Mouse (Mus musculus): Measurements from ENCODE around the gene Fam222a. TPM values are rescaled to one million over a fixed set of nuclear protein-coding genes. Genes with fewer than 3 reads are reported as not detected.

Fam222a gene
- total RNA-seq, 2 experiments from 2014 or later: 29.5 to 56.8 TPM

DNA sequence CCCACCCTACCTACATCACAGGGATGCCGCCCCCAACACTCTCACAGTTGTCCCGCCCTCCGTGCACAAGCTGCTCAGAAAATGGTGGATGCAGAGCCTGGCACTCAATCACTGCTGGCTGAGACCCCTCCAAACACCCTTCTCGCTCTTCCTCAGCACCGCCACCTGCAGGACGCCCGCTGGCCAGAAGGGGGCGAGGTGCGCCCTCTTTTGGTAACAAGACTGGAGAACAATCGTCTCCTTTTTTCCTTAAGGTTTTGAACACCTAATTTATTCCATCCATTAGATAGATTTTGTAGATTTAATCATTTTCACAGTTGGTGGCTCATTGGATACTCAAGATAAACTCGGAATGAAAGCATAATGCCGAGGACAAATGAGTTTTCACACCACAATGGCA, 40.7 kb downstream of the Fam222a start:
- DNase-seq: peak; percentile 92

DNA sequence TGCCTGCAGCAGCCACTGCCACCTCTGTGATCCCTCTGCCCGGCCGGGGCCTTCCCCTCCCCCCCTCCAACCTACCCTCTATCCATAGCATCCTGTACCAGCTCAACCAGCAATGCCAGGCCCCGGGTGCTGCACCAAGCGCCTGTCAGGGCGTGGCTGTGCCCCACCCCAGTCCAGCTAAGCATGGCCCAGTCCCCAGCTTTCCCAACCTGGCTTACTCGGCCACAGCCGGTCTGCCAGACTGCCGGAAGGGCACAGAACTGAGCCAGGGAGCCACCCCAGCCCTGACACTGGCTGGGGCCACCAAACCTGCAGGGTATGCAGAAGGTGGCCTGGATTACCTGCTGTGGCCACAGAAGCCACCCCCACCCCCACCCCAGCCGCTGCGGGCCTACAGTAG, 43.4 kb downstream of the Fam222a start:
- no peak for DNase-seq

DNA sequence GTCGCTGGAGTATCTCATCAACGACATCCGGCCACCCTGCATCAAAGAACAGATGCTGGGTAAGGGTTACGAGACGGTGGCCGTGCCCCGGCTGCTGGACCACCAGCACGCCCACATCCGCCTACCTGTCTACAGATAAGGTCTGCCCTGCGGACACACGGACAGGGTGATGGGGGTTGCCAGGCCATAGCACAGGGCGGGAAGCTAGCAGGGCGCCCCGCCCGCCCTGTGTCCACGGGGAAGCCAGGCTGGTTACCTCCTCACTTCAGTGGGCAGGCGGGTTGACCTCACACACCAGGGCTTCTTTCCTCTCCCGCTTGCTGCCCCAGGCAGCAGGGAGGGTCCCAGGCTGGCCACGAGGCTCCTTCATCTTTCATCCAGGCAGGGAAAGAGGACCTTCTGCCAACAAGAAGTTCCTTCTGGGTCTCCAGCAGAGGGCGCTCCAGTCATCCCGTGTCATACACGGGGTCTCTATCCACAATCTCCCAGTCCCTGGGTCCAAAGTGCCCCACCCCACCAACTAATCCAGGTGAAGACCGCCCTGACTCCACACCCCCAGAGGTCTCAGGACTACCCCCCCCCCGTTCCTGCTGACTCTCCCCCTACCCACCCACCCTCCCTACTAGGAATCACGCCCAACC, 44.3 kb downstream of the Fam222a start:
- peak; percentile 55 for DNase-seq

DNA sequence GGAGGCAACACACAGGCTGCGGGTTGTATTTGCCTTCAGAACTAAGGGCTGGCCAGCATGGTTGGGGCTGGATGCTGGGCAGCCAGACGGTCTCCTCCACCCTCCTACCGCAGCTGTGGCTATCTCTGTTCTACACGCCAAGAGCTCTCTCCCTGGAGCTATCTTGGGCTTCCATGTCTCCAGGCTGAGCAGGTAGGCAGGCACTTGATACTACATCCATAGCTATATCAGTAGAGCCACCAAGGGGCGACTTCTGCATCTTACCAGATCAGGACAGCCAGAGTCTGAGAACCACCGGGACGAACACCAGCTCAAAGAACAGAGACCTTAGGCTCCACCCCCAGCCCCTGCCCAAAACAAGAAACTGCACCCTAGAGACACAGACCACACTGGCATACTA, 47.0 kb downstream of the Fam222a start:
- DNase-seq: no peak

DNA sequence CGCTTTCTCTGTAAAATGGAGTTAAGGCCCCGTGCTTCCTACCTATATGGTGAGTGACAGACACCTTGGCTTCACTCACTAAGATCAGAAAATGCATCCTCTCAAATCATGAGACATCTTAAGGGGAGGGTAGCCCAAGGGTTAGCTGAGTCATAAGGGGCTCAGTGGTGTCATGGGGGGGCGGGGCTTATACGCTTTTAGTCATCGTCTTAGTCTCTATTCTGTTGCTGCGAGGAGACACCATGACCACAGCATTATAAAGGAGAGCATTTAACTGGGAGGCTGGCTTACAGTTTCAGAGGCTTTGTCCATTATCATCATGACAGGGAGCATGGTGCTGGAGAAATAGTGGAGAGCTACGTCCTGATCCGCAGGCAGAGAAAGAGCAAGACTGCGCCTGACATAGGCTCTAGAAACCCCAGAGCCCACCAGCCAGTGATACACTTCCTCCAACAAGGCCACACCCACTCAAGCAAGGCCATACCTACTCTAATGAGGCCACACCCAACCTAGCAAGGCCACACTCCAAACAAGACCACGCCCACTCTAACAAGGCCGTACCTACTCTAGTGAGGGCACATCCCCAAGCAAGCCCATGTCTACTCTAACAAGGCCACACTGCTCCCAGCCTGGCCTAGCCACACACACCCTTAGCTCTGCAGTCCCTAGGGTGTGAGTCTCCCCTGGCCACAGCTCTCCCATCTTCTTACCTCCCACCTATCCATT, 48.7 kb downstream of the Fam222a start:
- no peak for DNase-seq

DNA sequence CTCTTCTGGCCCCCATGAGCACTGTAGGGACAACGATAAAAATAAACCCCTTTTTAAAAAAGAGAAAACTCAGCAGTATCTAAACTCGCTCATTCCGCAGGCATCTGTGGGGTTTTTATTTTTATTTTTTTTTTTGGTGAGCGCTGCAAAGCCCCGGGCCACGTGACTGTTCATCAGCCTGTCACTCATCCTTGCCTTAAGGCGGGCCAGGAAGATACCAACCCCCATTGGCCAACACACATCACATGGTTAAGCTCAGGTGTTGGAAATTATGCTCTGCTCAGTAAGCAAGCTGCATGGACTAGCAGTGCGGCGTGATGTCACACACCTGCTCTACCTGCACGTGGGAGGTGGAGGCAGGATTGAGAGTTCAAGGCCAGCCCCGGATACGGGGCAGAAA, 50.0 kb downstream of the Fam222a start:
- DNase-seq: no peak

DNA sequence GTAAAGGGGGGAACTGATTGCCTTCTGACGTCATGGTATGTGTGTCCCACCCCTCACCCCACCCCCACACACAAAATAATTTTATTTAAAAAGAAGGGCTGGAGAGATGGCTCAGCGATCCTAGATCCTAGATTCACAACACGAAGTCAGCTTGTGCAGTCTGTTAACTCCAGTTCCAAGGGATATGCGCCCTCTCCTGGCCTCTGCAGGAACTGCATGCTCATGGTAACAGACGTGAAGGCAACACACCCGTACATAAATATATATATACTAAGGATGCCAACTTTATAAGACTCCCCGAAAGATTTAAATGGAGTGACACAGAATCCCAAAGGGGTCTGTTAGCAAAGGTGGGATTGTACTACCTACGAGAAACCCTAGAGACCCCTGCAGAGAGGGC, 51.0 kb downstream of the Fam222a start:
- peak; percentile 89 for DNase-seq

DNA sequence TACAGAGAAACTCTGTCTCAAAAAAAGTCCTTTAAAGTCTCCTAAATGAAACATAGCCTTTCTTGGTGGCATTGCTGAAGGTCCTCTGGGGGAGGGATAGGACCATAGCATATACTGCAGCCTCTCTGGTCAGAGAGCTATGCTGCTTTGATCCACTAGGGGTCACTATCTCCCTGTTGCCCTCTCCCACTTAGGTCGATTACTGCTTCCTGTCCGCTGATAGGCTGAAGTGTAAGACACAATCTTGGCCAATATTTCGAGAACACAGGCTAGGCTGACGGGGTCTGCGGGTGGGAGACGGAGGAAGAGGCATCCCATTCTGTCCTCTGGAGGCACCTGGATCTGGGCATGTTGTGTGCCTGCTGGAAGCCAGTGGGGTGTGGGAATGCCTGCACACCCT, 52.5 kb downstream of the Fam222a start:
- no peak for DNase-seq

DNA sequence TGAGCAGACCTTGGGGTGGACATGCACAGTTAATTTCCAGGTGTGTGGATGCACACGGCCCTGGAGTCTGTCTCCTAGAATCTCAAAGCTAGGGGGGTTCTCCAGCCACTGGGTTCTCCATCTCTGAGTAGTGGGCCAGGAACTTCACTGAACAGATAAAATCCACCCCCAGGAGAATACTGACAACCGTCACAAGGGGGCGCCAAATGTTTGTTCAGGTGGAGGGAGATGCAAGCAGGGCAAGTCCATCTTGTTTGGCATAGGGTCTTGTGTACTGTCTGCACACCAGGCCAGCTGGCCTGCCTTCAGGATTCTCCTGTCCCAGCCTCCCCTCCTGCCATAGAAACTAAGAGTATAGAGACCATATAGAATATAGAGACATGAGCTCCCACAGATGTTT, 57.8 kb downstream of the Fam222a start:
- peak; percentile 76 for DNase-seq

DNA sequence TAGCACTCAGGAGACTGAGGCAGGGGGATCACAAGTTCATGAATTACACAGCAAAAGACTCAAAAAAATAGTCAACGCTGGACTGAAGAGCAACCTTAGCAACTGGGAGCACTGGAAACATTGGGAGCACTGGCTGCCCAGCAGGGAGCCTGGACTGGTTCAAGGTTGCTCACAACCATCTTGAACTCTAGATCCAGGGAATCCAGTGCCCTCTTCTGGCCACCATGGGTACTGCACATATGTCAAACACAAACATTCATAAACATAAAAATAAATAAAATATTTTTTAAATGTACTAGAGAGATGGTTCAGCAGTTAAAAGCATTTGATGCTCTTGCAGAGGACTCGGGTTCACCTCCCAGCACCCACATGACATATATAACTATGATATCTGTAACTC, 63.5 kb downstream of the Fam222a start:
- DNase-seq: peak; percentile 42

DNA sequence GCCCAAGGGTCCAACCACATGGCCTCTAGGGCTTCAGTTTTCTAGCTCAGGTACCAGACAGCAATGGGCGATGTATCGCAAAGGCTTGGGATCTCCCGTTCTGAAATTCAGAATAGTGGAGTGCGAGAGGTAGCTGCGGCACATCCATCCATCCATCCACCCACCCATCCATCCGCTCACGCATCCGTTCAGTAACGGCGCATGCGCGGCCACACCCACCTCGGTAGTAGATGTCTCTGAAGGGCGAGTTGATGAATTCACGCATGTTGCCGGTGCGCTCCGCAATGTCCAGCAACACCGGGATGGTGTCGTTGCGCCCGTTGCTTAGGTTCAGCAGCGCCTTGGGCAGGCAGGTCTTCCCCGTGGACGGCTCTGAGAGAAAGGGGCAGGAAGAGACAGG, 68.3 kb downstream of the Fam222a start:
- DNase-seq: no peak

DNA sequence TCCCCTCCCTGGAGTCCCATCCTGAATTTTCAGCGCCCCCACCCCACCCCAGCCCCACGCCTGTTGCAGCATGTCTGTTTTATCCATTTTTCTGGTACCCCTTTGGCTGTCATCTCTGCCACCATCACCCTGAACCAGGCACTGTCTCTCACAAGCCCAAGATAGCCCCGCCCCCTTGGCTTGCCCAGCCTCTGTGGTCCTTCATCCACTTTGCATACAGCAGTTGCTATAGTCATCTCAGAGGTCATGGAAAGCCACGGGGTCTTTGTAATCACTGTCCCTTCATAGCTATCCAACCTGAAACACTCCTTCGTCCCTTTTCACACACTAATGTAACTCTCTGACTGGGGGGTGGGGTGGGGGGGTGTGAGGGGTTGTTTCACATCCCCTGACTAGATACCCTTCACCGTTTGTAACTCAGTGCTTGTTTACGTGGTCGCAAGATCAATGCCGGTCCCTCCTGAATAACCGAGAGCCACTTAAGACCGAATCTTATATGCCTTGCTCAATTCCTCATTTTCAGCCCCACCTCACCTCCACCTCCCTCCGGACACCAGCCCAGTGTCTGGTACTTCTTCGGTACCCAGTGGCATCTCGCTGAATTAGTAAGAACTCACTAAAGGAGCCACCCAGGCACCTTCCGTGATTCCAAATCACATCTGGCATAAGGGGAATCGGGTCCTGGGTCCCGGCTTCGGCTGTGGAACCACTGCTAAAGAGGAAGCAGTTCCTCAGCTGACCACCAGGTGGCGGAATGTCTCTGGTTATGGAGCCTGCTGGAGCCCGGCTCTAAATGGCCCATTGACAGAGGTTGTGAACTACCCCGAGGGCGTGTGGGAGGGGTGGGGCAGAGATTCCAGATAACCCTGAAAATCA, 71.2 kb downstream of the Fam222a start:
- DNase-seq: peak; percentile 93

DNA sequence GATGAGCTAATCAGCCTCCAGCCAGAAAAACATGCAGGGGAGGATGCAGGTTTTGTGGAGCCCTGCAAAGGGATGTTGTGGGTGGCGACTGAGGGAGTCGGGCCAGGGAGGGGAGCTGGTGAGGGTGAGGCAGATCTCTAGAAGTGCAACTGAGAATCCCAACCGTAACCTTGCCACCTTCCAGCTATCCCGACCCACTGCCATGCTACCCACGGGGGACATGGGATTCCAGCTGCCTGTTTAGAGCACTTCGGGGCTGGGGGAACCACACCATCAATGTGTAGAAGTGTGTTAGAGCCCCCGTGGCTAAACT, 71.8 kb downstream of the Fam222a start:
- DNase-seq: no peak

DNA sequence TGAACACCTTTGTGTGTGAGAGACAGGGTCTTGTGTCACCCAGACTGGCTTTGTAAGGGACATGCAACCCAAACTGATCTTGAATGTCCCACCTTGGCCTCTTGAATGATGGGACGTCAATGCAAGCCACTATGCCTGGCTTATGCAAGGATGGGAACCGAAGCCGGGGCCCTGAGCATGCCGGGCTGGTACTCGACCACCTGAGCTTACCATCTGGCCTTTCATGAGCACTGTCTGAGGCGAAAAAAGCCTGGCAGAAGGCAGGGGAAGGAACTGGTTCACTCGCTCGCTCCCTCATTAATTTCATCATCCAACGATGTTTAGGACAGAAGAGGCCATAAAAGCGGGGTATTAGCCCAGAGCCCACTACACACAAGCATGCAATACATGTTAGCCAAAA, 73.0 kb downstream of the Fam222a start:
- DNase-seq: no peak

DNA sequence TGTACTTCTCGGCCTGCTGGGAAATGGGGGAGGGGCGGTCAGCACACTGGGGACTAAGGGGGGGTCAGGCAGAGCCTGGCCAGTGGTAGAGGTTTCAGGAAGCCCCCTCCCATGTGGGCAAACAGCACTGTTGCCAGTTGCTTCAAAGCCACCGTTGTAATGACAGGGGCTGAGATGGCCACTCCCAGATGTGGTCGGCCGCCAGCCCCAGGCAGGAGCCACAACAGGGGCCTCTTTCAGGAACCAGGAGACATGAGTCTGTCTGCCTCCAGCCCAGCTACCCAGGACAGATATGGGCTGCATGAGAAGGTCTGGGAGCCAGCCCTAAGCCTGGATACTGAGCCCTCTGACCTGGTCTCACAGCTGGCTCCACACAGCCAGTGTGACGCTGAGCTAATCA, 77.1 kb downstream of the Fam222a start:
- DNase-seq: no peak

DNA sequence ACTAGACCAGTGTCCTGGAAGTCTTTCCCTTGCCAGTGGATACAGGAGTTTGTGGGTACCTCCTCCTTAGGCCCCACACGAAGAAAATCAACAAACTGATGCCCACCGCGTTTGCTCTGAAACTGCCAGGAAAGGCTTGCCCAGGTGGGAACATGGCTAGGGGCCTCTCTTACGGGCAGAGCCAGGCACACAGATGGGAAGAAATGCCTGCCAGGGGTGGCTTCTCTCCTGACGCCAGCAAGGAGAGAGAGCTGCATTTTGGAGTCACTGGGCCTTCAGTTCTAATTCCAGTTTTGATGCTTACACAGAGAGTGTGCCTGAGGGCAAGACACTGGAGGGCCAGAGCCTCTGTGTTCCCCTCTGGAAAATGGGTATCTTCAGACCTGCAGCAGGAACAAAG, 78.1 kb downstream of the Fam222a start:
- no peak for DNase-seq

DNA sequence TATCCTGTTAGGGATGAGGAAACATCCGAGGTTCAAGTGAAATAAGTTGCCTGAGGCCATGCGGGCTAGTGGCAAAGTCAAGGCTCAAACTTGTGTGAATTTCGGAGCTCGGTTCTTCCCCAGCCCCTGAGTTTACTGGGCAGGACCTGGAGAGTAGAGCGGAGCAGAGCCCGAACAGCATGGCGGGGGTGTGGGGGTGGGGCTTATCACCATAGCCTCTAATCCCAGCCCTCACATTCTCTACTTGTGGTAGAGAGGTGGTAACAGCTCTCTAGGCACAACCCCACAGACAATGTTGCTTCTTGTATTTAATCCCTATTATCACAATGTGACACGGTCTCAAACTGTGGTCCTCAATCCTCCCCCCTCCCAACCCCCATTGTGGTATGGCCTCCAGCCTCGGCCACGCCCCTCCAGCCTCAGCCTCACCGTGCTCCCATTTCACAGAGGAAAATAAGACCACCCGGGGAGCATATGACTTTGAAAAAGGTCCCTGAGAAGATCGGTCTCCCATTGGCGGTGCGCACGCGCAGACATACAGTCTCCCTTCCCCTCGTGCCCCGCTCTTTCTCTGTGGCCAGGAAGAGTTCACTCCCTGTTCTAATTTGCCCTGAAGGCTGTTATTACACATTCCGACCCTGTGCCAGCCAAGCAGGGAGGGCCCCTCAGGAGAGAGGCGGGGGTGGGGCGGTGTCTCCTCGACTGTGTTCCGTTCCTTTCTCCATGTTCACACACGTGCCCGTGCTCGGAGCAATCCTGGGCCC, 79.6 kb downstream of the Fam222a start:
- DNase-seq: peak; percentile 53

DNA sequence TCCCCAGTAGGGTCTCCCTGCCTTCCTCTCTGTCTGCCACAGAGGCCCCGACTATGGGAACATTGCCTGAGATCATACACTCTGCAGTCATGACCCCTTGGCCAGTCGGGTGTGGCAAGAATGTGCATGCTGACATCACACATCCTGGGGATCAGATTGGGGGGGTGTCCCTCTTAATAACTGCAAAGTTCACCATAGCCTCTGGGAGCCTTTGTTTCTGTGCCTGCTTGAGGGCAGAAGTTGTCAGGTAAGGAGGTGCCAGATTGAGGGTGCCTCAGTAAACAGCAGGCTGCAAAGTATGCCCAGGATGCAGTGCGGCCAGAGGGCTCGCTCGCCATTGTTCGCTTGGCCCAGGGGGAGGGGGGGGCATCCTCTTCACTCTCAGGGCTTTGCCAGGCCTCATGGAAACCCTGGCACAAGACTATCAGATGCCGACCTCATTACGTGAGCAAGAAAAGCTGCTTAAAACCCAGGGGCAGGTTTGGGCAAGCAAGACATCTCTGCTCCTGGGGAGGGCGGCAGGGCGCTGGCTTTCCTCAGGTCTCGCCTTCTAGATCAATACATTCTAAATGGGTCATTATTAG, 81.0 kb downstream of the Fam222a start:
- DNase-seq: no peak

DNA sequence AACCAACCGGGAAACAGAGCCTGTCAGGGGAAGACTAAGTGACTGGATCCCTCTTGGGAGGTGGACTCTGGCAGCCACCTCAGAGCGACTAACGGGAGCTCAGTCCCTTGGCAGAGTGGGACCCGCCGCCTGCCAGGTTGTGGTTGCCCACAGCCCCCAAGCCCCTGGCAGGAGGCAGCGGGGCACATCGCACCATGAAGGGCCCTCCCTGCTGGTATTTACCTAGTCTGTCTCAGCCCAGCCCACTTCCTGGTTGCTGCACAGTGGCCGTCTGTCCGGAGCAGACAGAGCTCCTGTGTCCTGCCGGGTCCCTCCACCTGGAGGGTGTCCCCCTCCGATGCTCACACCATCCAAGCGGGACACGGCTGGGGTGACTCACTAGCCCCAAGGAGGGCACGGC, 83.2 kb downstream of the Fam222a start:
- DNase-seq: no peak

DNA sequence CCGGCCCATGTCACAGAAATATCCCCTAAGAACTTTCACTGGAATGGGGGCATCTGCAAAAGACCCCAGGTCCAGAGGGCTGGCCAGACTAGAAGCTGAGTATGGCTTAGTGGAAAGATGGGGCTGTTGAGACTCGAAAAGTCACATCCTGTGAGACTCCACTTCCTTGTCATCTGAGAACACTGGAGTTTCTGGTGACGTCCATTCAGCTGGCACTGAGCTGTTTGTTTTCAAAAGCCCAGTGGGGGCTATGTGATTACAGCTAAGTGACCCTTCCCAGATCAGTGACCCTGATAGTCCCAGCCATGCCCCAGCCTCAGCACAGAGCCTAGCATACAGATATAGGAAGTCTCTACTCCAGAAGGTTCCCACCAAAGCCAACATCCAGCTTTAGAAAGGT, 83.6 kb downstream of the Fam222a start:
- DNase-seq: no peak

DNA sequence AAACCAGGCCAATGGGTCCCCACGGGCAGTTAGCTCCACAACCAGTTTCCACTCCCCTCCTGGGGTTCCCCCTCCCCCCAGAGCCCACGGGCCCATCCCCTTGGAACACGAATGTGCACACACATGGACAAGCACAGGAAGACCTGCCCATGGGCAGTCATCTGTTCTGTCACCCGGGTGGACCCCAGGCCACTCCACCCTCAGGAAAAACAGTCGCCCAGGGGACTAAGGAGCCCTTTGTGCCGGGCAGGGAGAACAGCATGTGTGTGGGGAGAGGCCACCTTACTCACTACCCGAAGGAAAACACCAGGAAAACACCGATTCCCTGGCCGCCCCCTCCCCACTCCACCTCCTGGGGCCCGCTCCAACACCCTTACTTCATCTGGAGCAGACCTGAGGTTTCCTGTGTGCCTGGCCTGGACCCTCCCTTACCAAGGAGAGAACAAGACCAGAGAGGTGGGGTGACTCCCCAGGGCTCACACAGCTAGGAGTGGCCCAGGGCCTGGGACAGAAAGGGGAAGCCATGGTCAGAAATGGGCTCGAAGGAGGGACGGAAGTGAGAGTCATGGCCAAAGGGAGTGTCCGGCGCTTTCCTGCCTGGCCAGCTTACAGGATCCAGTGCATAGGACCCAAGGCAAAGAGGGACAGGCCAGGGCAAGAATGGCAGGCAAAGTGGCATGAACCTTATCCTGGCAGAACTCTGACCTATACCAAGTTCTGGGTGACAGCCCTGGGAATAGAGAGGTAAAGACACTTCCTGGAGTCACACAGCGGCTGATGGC, 86.0 kb downstream of the Fam222a start:
- no peak for DNase-seq

DNA sequence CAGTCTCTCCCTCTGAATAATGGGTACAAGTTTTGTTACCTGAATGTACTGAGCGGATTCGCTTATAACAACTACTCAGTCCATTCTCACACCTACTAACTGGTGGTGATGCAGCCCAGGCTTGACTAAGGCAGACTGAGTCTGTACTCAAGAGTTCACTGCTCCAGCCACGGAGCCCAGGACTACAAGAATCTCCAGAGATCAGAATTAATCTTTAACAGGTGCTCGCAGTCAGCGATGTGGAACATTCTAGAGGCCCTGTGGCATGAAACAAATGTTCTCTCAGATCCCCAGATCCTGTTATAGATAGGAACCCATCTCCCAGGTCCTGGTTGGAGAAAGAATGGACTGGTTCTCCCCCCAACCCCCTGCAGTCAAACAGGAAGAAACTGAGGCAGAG, 87.9 kb downstream of the Fam222a start:
- no peak for DNase-seq
